Mouse (Mus musculus): ENCODE data around the gene Cyp27b1. TPM values are rescaled to one million over a fixed set of nuclear protein-coding genes. Genes with fewer than 3 reads are reported as not detected.
"Not testable (repeated sequence)": the region's sequence is repeated elsewhere in the genome, so short reads cannot be mapped to it uniquely, and the experiment has no call there.

Gene Cyp27b1
- total and polyA plus RNA-seq, 3 experiments: 0.17 to 2.1 (median 0.33) TPM

DNA sequence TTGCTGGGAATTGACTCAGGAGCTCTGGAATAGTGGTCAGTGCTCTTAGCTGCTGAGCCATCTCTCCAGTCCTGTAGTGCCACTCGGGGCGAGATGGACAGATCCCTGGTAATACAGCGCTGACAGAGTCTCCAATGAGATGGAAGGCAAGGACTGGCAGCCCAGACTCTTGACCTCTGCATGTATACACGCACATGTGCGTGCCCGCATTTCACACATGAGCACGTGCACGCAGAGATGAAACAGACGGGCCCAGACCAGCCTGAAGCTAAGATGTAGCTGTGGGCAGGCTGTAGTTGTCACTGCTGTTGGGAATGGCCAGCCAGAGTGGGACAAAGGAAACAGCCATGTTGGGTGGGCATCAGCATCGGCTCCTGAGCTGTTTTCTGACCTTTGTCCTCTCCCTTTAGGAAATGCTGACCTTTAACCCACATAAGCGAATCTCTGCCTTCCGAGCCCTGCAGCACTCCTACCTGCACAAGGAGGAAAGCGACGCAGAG is 18.5 kb downstream of the Cyp27b1 start:
- Histone ChIP-seq H3K9me3 (replicated peaks) (0 out of 2 replicates have a peak, but pooled peaks cover 2% of the 10 kb centered on the region), H3K4me1 (ENCODE audit: insufficient read depth, low read depth, low read length) (peaks cover 69% of the 10 kb centered on the region), H3K4me3 (ENCODE audit: low read depth, low read length) (peak overlapping the region; percentile 2; the same call in 1 of the 2 replicates), H3K27me3 (ENCODE audit: insufficient read depth, low read length) (peaks cover 4% of the 10 kb centered on the region; the same call in 1 of the 2 replicates), H3K36me3 (replicated peaks) (peaks cover 54% of the 10 kb centered on the region)
- no peak for TF ChIP-seq GATA2 (IDR thresholded peaks at IDR 0.05; ENCODE audit: borderline replicate concordance, low read depth, low read length)
- TF ChIP-seq GATA1 (IDR thresholded peaks at IDR 0.05; ENCODE audit: borderline replicate concordance, low read length): no peak
- no peak for TF ChIP-seq CTCF (IDR thresholded peaks at IDR 0.05; ENCODE audit: low read depth, low read length)
- no peak for TF ChIP-seq TAL1 (conservative IDR thresholded peaks at IDR 0.05; ENCODE audit: low read depth, low read length)
- TF ChIP-seq POLR2AphosphoS5 (IDR thresholded peaks at IDR 0.05; ENCODE audit: insufficient replicate concordance, low read depth, low read length): no peak
- ATAC-seq (ENCODE audit: extremely low read depth, insufficient number of reproducible peaks, low FRiP score, poor library complexity, severe bottlenecking) (no peak), DNase-seq (ENCODE audit: low spot score) (no peak)

DNA sequence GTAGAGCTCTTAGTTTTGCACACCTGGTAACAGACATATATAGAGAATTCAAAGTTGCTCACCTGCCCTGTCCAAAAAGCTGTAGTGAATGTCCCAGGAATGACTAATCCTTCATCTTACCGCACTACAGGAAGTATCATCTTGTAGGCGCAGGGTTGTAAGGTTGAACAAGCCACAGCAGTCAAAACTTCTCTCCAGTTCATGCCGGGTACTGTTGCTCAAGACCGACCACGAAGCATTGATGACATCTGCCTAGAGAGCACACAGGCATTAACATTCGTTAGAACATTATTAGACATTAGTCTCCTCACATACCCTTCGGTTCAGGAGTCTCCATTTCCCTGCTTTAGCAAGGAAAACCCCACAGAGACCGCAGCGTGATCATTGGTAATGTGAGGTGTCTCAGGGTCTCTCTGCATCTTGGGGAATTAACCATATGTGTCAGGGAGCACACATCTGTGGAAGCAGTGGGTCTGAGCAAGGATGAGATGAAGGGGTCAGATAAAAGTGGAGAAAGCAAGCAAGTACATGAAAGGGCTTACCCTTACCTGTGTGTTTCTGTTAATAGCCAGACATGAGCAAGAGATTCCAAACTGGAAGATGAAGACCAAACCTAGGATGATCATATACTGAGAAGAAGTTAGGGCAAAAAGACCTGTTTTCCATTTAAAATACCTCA is 20.4 kb downstream of the Cyp27b1 start:
- DNase-seq (ENCODE audit: low spot score): no peak
- Histone ChIP-seq H3K9me3 (replicated peaks) (0 out of 2 replicates have a peak, but pooled peaks cover 2% of the 10 kb centered on the region), H3K4me3 (ENCODE audit: low read depth, low read length) (peak overlapping the region; percentile 72; the same call in 1 of the 2 replicates), H3K27me3 (ENCODE audit: insufficient read depth, low read length) (no peaks in the 10 kb centered on the region), H3K4me1 (ENCODE audit: insufficient read depth, low read depth, low read length) (peaks cover 59% of the 10 kb centered on the region), H3K36me3 (replicated peaks) (peaks cover 54% of the 10 kb centered on the region)
- TF ChIP-seq TAL1 (conservative IDR thresholded peaks at IDR 0.05; ENCODE audit: low read depth, low read length): no peak
- TF ChIP-seq POLR2AphosphoS5 (IDR thresholded peaks at IDR 0.05; ENCODE audit: insufficient replicate concordance, low read depth, low read length): no peak
- no peak for TF ChIP-seq GATA2 (IDR thresholded peaks at IDR 0.05; ENCODE audit: borderline replicate concordance, low read depth, low read length)
- no peak for TF ChIP-seq GATA1 (IDR thresholded peaks at IDR 0.05; ENCODE audit: borderline replicate concordance, low read length)
- TF ChIP-seq CTCF (IDR thresholded peaks at IDR 0.05; ENCODE audit: low read depth, low read length): no peak
- ATAC-seq (ENCODE audit: extremely low read depth, insufficient number of reproducible peaks, low FRiP score, poor library complexity, severe bottlenecking): no peak

- peaks cover 57% of the 10 kb centered on the region for H3K4me1 ChIP-seq (ENCODE audit: insufficient read depth, low read depth, low read length)
- no peaks in the 10 kb centered on the region for H3K9me3 ChIP-seq (replicated peaks)
- ATAC-seq (ENCODE audit: extremely low read depth, insufficient number of reproducible peaks, low FRiP score, poor library complexity, severe bottlenecking) (peak; percentile 3; the same call in 1 of the 2 replicates), DNase-seq (ENCODE audit: low spot score) (no peak)
- TF ChIP-seq POLR2AphosphoS5 (IDR thresholded peaks at IDR 0.05; ENCODE audit: insufficient replicate concordance, low read depth, low read length): peak; percentile 76; the same call in 1 of the 2 replicates
- TF ChIP-seq TAL1 (conservative IDR thresholded peaks at IDR 0.05; ENCODE audit: low read depth, low read length): no peak
- no peak for TF ChIP-seq GATA1 (IDR thresholded peaks at IDR 0.05; ENCODE audit: borderline replicate concordance, low read length)
- TF ChIP-seq GATA2 (IDR thresholded peaks at IDR 0.05; ENCODE audit: borderline replicate concordance, low read depth, low read length): no peak
- TF ChIP-seq CTCF (IDR thresholded peaks at IDR 0.05; ENCODE audit: low read depth, low read length): no peak
- peak overlapping the region; percentile 72 for H3K4me3 ChIP-seq (ENCODE audit: low read depth, low read length)
- no peaks in the 10 kb centered on the region for H3K27me3 ChIP-seq (ENCODE audit: insufficient read depth, low read length)
- peaks cover 51% of the 10 kb centered on the region for H3K36me3 ChIP-seq (replicated peaks)
These were observed 21.5 kb downstream of the Cyp27b1 start for GRCm38 (mm10) chr10:127069281-127070189.

DNA sequence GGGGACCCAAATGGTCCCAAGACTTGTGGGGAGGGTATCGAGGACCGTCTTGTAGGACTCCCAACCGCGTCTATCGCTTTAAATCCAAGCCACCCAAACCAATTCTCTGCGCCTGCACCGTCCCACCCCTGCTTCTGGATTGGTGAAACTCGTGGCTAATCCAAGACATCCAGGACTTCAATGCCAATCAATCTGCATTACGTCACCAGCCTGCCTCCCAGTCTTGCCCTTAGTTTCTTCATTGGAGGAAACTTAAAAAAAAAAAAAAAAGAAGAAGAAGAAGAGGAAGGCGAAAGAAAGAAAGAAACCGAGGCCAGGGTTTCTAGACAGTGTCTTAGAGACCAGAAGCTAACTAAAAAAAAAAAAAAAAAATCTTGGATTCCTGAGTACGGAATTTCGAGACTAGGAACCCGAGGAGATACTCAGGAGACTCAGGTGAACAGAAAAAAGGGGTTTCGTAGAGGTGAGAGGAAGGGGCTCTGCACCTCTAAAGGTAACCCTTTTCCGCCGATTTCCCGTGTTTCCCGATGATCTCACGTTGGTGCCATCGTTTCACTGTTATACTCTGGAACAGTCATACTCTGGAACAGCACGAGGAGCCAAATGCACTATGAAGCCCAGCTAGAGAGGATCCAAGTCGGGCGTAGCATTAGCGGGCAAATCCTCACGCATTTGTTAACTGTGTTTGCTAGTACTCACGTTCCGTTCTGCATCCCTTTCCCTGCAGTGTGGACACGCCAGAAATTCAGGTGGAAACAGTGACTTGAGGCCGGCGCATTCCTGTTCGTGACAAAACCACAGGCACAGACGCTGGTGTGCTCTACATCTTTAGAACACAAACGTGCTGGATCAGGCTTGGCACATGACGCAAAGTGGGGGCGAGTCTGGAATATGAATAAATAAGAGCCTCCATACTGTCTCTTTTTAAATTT is 22.4 kb downstream of the Cyp27b1 start, which contains the start of gene Tspan31:
Tspan31 (minus strand) TSS at position 75 of the 932 bp plus-strand sequence.
- H3K4me3 ChIP-seq (ENCODE audit: low read depth, low read length): peak within 1 kb of the TSS; percentile 72
- peaks cover 7% of the 10 kb centered on the region for H3K27me3 ChIP-seq (ENCODE audit: insufficient read depth, low read length)
- peaks cover 42% of the 10 kb centered on the region for H3K36me3 ChIP-seq (replicated peaks)
- no peak for TF ChIP-seq POLR2AphosphoS5 (IDR thresholded peaks at IDR 0.05; ENCODE audit: insufficient replicate concordance, low read depth, low read length)
- no peak for TF ChIP-seq GATA2 (IDR thresholded peaks at IDR 0.05; ENCODE audit: borderline replicate concordance, low read depth, low read length)
- no peak for TF ChIP-seq CTCF (IDR thresholded peaks at IDR 0.05; ENCODE audit: low read depth, low read length)
- no peak for TF ChIP-seq GATA1 (IDR thresholded peaks at IDR 0.05; ENCODE audit: borderline replicate concordance, low read length)
- TF ChIP-seq TAL1 (conservative IDR thresholded peaks at IDR 0.05; ENCODE audit: low read depth, low read length): no peak
- DNase-seq (ENCODE audit: low spot score) (peak; percentile 87), ATAC-seq (ENCODE audit: extremely low read depth, insufficient number of reproducible peaks, low FRiP score, poor library complexity, severe bottlenecking) (peak; percentile 94)
- no peaks in the 10 kb centered on the region for H3K9me3 ChIP-seq (replicated peaks)
- peaks cover 53% of the 10 kb centered on the region for H3K4me1 ChIP-seq (ENCODE audit: insufficient read depth, low read depth, low read length)

DNA sequence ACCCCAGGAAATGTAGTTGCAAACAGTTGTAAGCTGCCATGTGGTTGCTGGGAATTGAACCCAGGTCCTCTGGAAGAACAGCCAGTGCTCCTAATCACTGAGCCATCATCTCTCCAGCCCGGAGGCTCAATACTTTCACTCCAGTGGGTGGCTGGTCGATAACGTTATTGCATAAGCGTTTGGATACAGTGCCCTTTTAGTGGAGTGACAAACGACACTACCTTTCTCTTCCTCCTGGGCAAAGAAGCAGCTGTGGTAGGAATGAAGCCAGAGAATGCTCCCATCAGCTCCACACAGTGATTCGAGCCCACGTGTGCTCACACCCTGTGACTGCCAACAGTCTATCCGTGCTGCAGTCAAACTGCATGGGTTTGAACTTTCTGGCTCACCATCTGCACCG is 23.2 kb downstream of the Cyp27b1 start:
- Histone ChIP-seq H3K9me3 (replicated peaks) (no peaks in the 10 kb centered on the region), H3K36me3 (replicated peaks) (peaks cover 34% of the 10 kb centered on the region), H3K27me3 (ENCODE audit: insufficient read depth, low read length) (peaks cover 14% of the 10 kb centered on the region), H3K4me1 (ENCODE audit: insufficient read depth, low read depth, low read length) (peaks cover 51% of the 10 kb centered on the region), H3K4me3 (ENCODE audit: low read depth, low read length) (peak overlapping the region; percentile 72; the same call in 1 of the 2 replicates)
- TF ChIP-seq GATA2 (IDR thresholded peaks at IDR 0.05; ENCODE audit: borderline replicate concordance, low read depth, low read length): no peak
- TF ChIP-seq CTCF (IDR thresholded peaks at IDR 0.05; ENCODE audit: low read depth, low read length): no peak
- TF ChIP-seq GATA1 (IDR thresholded peaks at IDR 0.05; ENCODE audit: borderline replicate concordance, low read length): no peak
- no peak for TF ChIP-seq POLR2AphosphoS5 (IDR thresholded peaks at IDR 0.05; ENCODE audit: insufficient replicate concordance, low read depth, low read length)
- TF ChIP-seq TAL1 (conservative IDR thresholded peaks at IDR 0.05; ENCODE audit: low read depth, low read length): no peak
- ATAC-seq (ENCODE audit: extremely low read depth, insufficient number of reproducible peaks, low FRiP score, poor library complexity, severe bottlenecking): no peak
- no peak for DNase-seq (ENCODE audit: low spot score)

- ATAC-seq (ENCODE audit: extremely low read depth, insufficient number of reproducible peaks, low FRiP score, poor library complexity, severe bottlenecking); H3K4me3 ChIP-seq (ENCODE audit: low read depth, low read length); H3K9me3 ChIP-seq (replicated peaks); DNase-seq (ENCODE audit: low spot score): not testable (repeated sequence)
- Histone ChIP-seq H3K4me1 (ENCODE audit: insufficient read depth, low read depth, low read length) (peaks cover 42% of the 10 kb centered on the region), H3K36me3 (replicated peaks) (peaks cover 24% of the 10 kb centered on the region), H3K27me3 (ENCODE audit: insufficient read depth, low read length) (peaks cover 23% of the 10 kb centered on the region)
These were observed 24.2 kb downstream of the Cyp27b1 start for GRCm38 (mm10) chr10:127072270-127072669.

- DNase-seq (ENCODE audit: low spot score); ATAC-seq (ENCODE audit: extremely low read depth, insufficient number of reproducible peaks, low FRiP score, poor library complexity, severe bottlenecking); H3K9me3 ChIP-seq (replicated peaks); H3K4me3 ChIP-seq (ENCODE audit: low read depth, low read length): not testable (repeated sequence)
- peaks cover 35% of the 10 kb centered on the region for H3K4me1 ChIP-seq (ENCODE audit: insufficient read depth, low read depth, low read length)
- H3K27me3 ChIP-seq (ENCODE audit: insufficient read depth, low read length): peaks cover 30% of the 10 kb centered on the region
- peaks cover 17% of the 10 kb centered on the region for H3K36me3 ChIP-seq (replicated peaks)
These were observed 24.9 kb downstream of the Cyp27b1 start for GRCm38 (mm10) chr10:127072969-127073368.

All from G1E (cell line).